Mouse (Mus musculus): Measurements from ENCODE around the gene Sh3rf1.

DNA sequence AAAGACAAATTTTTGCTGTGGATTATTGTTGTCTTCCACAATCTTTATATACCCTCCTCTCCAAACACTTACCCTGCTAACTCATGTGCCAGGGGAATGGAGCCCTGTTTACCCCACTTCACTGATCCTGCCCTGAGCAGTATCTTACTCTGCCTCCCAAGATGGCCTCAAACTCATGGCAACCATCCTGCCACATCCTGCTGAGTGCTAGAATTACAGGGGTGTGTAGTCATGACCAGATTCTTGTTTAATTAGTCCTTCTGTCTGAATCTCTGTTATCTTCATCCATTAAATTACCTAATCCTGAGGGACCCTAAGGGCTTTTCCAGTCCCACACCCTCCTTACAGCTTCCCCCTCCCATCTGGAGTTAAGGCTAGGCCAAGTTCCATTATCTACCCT, 201.5 kb downstream of the Sh3rf1 start:
- no peak for TF ChIP-seq CTCF (IDR thresholded peaks at IDR 0.05; ENCODE audit: low read depth)
- TF ChIP-seq EP300 (optimal IDR thresholded peaks at IDR 0.05): no peak
